In the genomic region with DNA sequence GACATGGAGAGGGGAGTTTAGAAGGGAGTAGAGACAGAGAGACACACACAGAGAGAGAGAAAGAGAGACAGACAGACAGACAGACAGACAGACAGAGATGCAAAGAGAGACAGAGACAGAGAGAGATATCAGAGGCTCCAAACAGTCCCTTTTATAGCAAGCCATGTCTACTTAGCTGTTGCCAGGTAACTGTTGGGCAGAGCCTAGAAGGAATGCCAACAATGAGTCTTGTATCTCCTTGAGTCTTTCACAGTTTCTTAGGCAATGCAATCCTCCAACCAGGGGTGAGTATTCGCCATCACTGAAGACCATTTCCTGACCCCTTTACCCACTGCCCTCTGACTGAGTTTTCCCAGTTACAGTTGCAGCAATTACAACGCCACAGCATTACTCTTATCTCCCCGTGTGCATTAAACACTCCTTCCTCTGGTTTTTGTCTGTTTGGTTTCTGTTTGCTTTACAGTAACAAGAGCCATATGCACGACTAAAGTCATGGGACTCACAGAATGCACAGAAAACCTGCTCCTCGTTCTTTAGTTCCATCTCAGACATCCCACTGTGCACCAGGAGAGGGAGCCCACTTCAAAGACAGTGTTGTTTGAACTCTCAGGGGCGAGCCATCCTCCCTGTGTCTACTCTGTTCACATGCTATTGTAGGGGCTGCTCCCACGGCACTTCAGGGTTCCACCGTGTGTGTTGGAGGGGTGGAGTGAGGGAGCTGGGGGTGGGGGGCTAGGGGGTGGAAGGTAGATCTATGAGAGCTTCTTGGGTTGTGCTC, we compare ENCODE assay signal across 9 mouse cellular contexts. TPM values are rescaled to one million over a fixed set of nuclear protein-coding genes. Genes with fewer than 3 reads are reported as not detected.
DNase-seq lines count a peak whose midpoint lies in the region; ATAC-seq and TF ChIP-seq lines count a peak whose summit lies in the region.
"Had no signal": no experiment of that assay in that cellular context is flagged by ENCODE, and none has a peak within 500 bp of the region (broad histone marks: within the 10 kb centered on the region; RNA-seq: fewer than 3 reads in every experiment).

No protein-coding gene starts in this region.

- no peak overlapping the region for H3K4me3 ChIP-seq in left cerebral cortex, adult 2 months
- no peak overlapping the region for H3K4me3 ChIP-seq in embryonic facial prominence, embryonic 15.5 days (replicated peaks)
- no peak overlapping the region for H3K4me3 ChIP-seq in intestine, postnatal 0 days (ENCODE audit: low read depth, low read length)
- H3K4me3 ChIP-seq: myocyte had no signal

- no peak overlapping the region for H3K27ac ChIP-seq in left cerebral cortex, adult 2 months
- no peak overlapping the region for H3K27ac ChIP-seq in embryonic facial prominence, embryonic 15.5 days (replicated peaks)
- no peak overlapping the region for H3K27ac ChIP-seq in intestine, postnatal 0 days (ENCODE audit: low read depth, low read length)

- H3K27me3 ChIP-seq in embryonic facial prominence, embryonic 15.5 days: no peaks in the 10 kb centered on the region
- no peaks in the 10 kb centered on the region for H3K27me3 ChIP-seq in intestine, postnatal 0 days (replicated peaks; ENCODE audit: control insufficient read depth, insufficient read depth, low read length)

- H3K4me1 ChIP-seq in embryonic facial prominence, embryonic 15.5 days: 0 out of 2 replicates have a peak, but pooled peaks cover 6% of the 10 kb centered on the region
- H3K4me1 ChIP-seq in intestine, postnatal 0 days (replicated peaks; ENCODE audit: control insufficient read depth, insufficient read depth, low read length): no peaks in the 10 kb centered on the region

- H3K9me3 ChIP-seq in embryonic facial prominence, embryonic 15.5 days (replicated peaks): no peaks in the 10 kb centered on the region
- no peaks in the 10 kb centered on the region for H3K9me3 ChIP-seq in intestine, postnatal 0 days (ENCODE audit: control insufficient read depth)

- peak; percentile 47 for TF ChIP-seq CTCF in left cerebral cortex, adult 2 months (IDR thresholded peaks at IDR 0.05)
- peak; percentile 77 for TF ChIP-seq CTCF in intestine, postnatal 0 days (IDR thresholded peaks at IDR 0.05; ENCODE audit: low read depth)

- H3K9ac ChIP-seq in embryonic facial prominence, embryonic 15.5 days: no peak overlapping the region
- no peak overlapping the region for H3K9ac ChIP-seq in intestine, postnatal 0 days (ENCODE audit: low read depth, low read length)

- H3K36me3 ChIP-seq in embryonic facial prominence, embryonic 15.5 days: no peaks in the 10 kb centered on the region
- H3K36me3 ChIP-seq in intestine, postnatal 0 days (ENCODE audit: control insufficient read depth, insufficient read depth): no peaks in the 10 kb centered on the region

- H3K4me2 ChIP-seq in embryonic facial prominence, embryonic 15.5 days (replicated peaks): 0 out of 2 replicates have a peak overlapping the region, but pooled peaks have one; percentile 10
- no peak overlapping the region; the same call in 1 of the 2 replicates for H3K4me2 ChIP-seq in intestine, postnatal 0 days (replicated peaks; ENCODE audit: low read depth)

- WGBS in embryonic facial prominence, embryonic 15.5 days: 9% methylated on average over 8 of the region's 8 CpGs
- WGBS in intestine, postnatal 0 days: 3% methylated on average over 8 of the region's 8 CpGs

- no peak for DNase-seq in left cerebral cortex, adult 2 months (ENCODE audit: extremely low spot score in 1 of 2, low spot score in 2 of 2)
- no peak for DNase-seq in left cerebral cortex, adult 11 months (ENCODE audit: low spot score)
- DNase-seq in brain, adult 2 months (ENCODE audit: low read depth, low spot score): peak; percentile 79
- DNase-seq in thymus, postnatal 10 days (ENCODE audit: low spot score in 2 of 2): peak; percentile 26 to 49
- DNase-seq in urinary bladder, adult 2 months (ENCODE audit: low spot score): no peak

- no peak for ATAC-seq in embryonic facial prominence, embryonic 15.5 days (ENCODE audit: insufficient number of reproducible peaks, low FRiP score, low TSS enrichment, low read depth)
- ATAC-seq in intestine, postnatal 0 days: peak; percentile 61
- peak; percentile 94 for ATAC-seq in megakaryocyte-erythroid progenitor cell, adult 5-6 weeks (replicated peaks; ENCODE audit: low FRiP score, low TSS enrichment, poor library complexity, severe bottlenecking)

- intact Hi-C loops in left cerebral cortex, adult 2 months (cut with DNase I): no loop called here

RNA-seq across cellular contexts. Expression of a gene that starts 2.8 kb away (rescaled TPM):
- not detected for total RNA-seq in left cerebral cortex, adult 2 months (2021)
- polyA plus RNA-seq in embryonic facial prominence, embryonic 15.5 days (2015; fragmentation: Nextera tagmentation; extraction: Ambion mirVana): 0.19 TPM in 1 of 2 replicates, not detected in the other
- polyA plus RNA-seq in intestine, postnatal 0 days (2015; fragmentation: Nextera tagmentation; extraction: Ambion mirVana): not detected in 2 replicates
- not detected in 2 replicates for total RNA-seq in megakaryocyte-erythroid progenitor cell, adult 5-6 weeks (2014; fragmentation: Nextera tagmentation)
- total RNA-seq in megakaryocyte-erythroid progenitor cell, adult 5-6 weeks (2017): not detected in 2 replicates
- polyA plus RNA-seq in urinary bladder, adult 2 months (2012; rRNA removed): not detected in 2 replicates
- polyA plus RNA-seq: myocyte had no signal

RNA-seq across cellular contexts. Expression of a gene that starts 24.6 kb away (rescaled TPM):
- total RNA-seq in left cerebral cortex, adult 2 months (2021): 10 to 100 TPM; 36.4 to 41.4 TPM
- 33.7 and 33.8 TPM in 2 replicates for polyA plus RNA-seq in embryonic facial prominence, embryonic 15.5 days (2015; fragmentation: Nextera tagmentation; extraction: Ambion mirVana)
- polyA plus RNA-seq in intestine, postnatal 0 days (2015; fragmentation: Nextera tagmentation; extraction: Ambion mirVana): 11.9 and 12.5 TPM in 2 replicates
- total RNA-seq in megakaryocyte-erythroid progenitor cell, adult 5-6 weeks (2014; fragmentation: Nextera tagmentation): 8.6 and 15.1 TPM in 2 replicates
- total RNA-seq in megakaryocyte-erythroid progenitor cell, adult 5-6 weeks (2017): 4.8 and 30.1 TPM in 2 replicates
- 105 and 107 TPM in 2 replicates for polyA plus RNA-seq in urinary bladder, adult 2 months (2012; rRNA removed)

RNA-seq across cellular contexts. Expression of a gene that starts 29.6 kb away (rescaled TPM):
- total RNA-seq in left cerebral cortex, adult 2 months (2021): under 1 TPM in 1 of 2 experiments, not detected in 1; 0.37 TPM
- polyA plus RNA-seq in embryonic facial prominence, embryonic 15.5 days (2015; fragmentation: Nextera tagmentation; extraction: Ambion mirVana): 0.53 and 0.60 TPM in 2 replicates
- 221 and 224 TPM in 2 replicates for polyA plus RNA-seq in intestine, postnatal 0 days (2015; fragmentation: Nextera tagmentation; extraction: Ambion mirVana)
- total RNA-seq in megakaryocyte-erythroid progenitor cell, adult 5-6 weeks (2014; fragmentation: Nextera tagmentation): not detected in 2 replicates
- not detected in 2 replicates for total RNA-seq in megakaryocyte-erythroid progenitor cell, adult 5-6 weeks (2017)
- polyA plus RNA-seq in urinary bladder, adult 2 months (2012; rRNA removed): 1.1 and 1.5 TPM in 2 replicates

RNA-seq across cellular contexts. Expression of a gene that starts 58.7 kb away (rescaled TPM):
- 100 to 1,000 TPM; 213 to 221 TPM for total RNA-seq in left cerebral cortex, adult 2 months (2021)
- 549 and 552 TPM in 2 replicates for polyA plus RNA-seq in embryonic facial prominence, embryonic 15.5 days (2015; fragmentation: Nextera tagmentation; extraction: Ambion mirVana)
- 153 and 163 TPM in 2 replicates for polyA plus RNA-seq in intestine, postnatal 0 days (2015; fragmentation: Nextera tagmentation; extraction: Ambion mirVana)
- total RNA-seq in megakaryocyte-erythroid progenitor cell, adult 5-6 weeks (2014; fragmentation: Nextera tagmentation): 371 and 420 TPM in 2 replicates
- 758 and 809 TPM in 2 replicates for total RNA-seq in megakaryocyte-erythroid progenitor cell, adult 5-6 weeks (2017)
- 203 and 214 TPM in 2 replicates for polyA plus RNA-seq in urinary bladder, adult 2 months (2012; rRNA removed)

Comparison
In these comparisons a context has a peak if more than half of its experiments do, and no peak if none do; other contexts are left out.
1. DNase-seq: peak in brain, adult 2 months (single experiment) and thymus, postnatal 10 days (2 of 2); none in left cerebral cortex, adult 2 months (0 of 2), left cerebral cortex, adult 11 months (single experiment) and urinary bladder, adult 2 months (single experiment).
2. RNA of a gene that starts 29.6 kb away (polyA plus RNA-seq): 221 to 224 TPM in intestine, postnatal 0 days; 1.1 to 1.5 TPM in urinary bladder, adult 2 months and 0.53 to 0.60 TPM in embryonic facial prominence, embryonic 15.5 days; every median in the first group is over 10 times any median in the second.